30 mouse cellular contexts compared by ENCODE assay signal in the genomic region with DNA sequence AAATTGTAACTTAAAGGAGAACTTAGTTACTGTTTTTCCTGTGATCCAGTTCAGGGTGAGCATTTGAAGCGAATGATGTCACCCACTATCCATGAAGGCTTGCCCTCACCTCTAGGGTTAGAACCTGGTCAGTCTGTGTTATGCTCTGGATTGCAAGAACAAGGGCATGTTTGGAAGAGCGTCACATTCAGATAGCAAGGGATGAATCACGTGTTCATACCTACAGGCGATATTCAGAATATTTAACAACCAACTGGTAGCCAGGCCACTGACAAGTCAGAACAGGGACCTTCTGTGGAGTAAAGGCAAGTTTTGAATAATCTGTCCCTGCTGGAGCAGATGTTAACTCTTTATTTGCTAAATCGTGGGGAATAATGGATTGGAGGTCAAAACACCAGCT.
"Had no signal": no experiment of that assay in that cellular context is flagged by ENCODE, and none has a peak within 500 bp of the region (broad histone marks: within the 10 kb centered on the region; RNA-seq: fewer than 3 reads in every experiment).

No protein-coding gene starts in this region.

- H3K4me2 ChIP-seq: embryonic facial prominence, embryonic 12.5 days; embryonic facial prominence, embryonic 13.5 days; embryonic facial prominence, embryonic 15.5 days; forebrain, embryonic 12.5 days; forebrain, embryonic 15.5 days had no signal

- H3K4me3 ChIP-seq: embryonic facial prominence, embryonic 10.5 days; embryonic facial prominence, embryonic 12.5 days; embryonic facial prominence, embryonic 13.5 days; embryonic facial prominence, embryonic 15.5 days; erythroblast, embryonic 14.5 days; forebrain, embryonic 10.5 days; forebrain, embryonic 12.5 days; forebrain, embryonic 15.5 days; gastrocnemius, adult 2 months; heart, adult 2 months; heart, embryonic 10.5 days; heart, embryonic 12.5 days had no signal

- H3K9me3 ChIP-seq: embryonic facial prominence, embryonic 10.5 days; embryonic facial prominence, embryonic 12.5 days; embryonic facial prominence, embryonic 13.5 days; embryonic facial prominence, embryonic 15.5 days; forebrain, embryonic 10.5 days; forebrain, embryonic 12.5 days; forebrain, embryonic 15.5 days; heart, embryonic 10.5 days; heart, embryonic 12.5 days had no signal

- H3K4me1 ChIP-seq: embryonic facial prominence, embryonic 10.5 days; embryonic facial prominence, embryonic 12.5 days; embryonic facial prominence, embryonic 13.5 days; embryonic facial prominence, embryonic 15.5 days; forebrain, embryonic 10.5 days; forebrain, embryonic 12.5 days; forebrain, embryonic 15.5 days had no signal

- H3K27me3 ChIP-seq: embryonic facial prominence, embryonic 12.5 days; embryonic facial prominence, embryonic 13.5 days; embryonic facial prominence, embryonic 15.5 days; forebrain, embryonic 12.5 days; forebrain, embryonic 15.5 days; heart, embryonic 12.5 days had no signal

- H3K27ac ChIP-seq: embryonic facial prominence, embryonic 10.5 days; embryonic facial prominence, embryonic 12.5 days; embryonic facial prominence, embryonic 13.5 days; embryonic facial prominence, embryonic 15.5 days; forebrain, embryonic 10.5 days; forebrain, embryonic 12.5 days; forebrain, embryonic 15.5 days; heart, adult 2 months; heart, embryonic 10.5 days had no signal

- H3K9ac ChIP-seq: embryonic facial prominence, embryonic 12.5 days; embryonic facial prominence, embryonic 13.5 days; embryonic facial prominence, embryonic 15.5 days; forebrain, embryonic 12.5 days; forebrain, embryonic 15.5 days; forebrain, postnatal 0 days had no signal

- ATAC-seq: forebrain, embryonic 14.5 days; forebrain, embryonic 15.5 days; forebrain, embryonic 16.5 days; forebrain, postnatal 0 days had no signal

- DNase-seq: cerebellum, adult 18-20 months; cerebellum, adult 2 months; cerebellum, adult 8-10 months; cerebellum, adult 9-10 months; cerebellum, adult 9-11 months; cerebellum, postnatal 10 days; cerebellum, postnatal 14 days; cerebellum, postnatal 25 days; cerebellum, postnatal 36 days; embryo, embryonic 11 days; forebrain, postnatal 0 days; gastrocnemius, adult 2 months; gastrocnemius, postnatal 10 days; gastrocnemius, postnatal 14 days; gastrocnemius, postnatal 25 days; gastrocnemius, postnatal 36 days; heart, adult 18-20 months; heart, adult 2 months had no signal

- H3K36me3 ChIP-seq: embryonic facial prominence, embryonic 10.5 days; embryonic facial prominence, embryonic 12.5 days; embryonic facial prominence, embryonic 13.5 days; embryonic facial prominence, embryonic 15.5 days; forebrain, embryonic 10.5 days; forebrain, embryonic 12.5 days; forebrain, embryonic 15.5 days; heart, embryonic 10.5 days; heart, embryonic 12.5 days had no signal
